Mouse (Mus musculus) lung, adult 2 months (tissue): Measurements from ENCODE around the gene Zfhx2.

Experiments
- CTCF ChIP-seq: fragments of 200-500 bp; IDR thresholded peaks from 2 replicates; pipeline ENCODE4 v1.5.1; 2011; ENCODE audit warnings: mild to moderate bottlenecking, low read length, control low read depth; ENCODE audit not compliant: insufficient read depth
- POLR2A ChIP-seq: fragments of 200-500 bp; IDR thresholded peaks from 2 replicates; pipeline ENCODE4 v1.6.1; 2011; ENCODE audit warnings: low read depth, mild to moderate bottlenecking, control low read depth, low read length, borderline replicate concordance; ENCODE audit errors: extremely low read depth

- TF ChIP-seq CTCF (no peak), POLR2A (no peak)
Observed at GRCm38 (mm10) chr14:55063581-55064381, 28.3 kb downstream of the Zfhx2 start.
